Mouse (Mus musculus) cerebellum, adult 2 months (tissue): ENCODE results near the gene Pnkp. TPM values are rescaled to one million over a fixed set of nuclear protein-coding genes. Genes with fewer than 3 reads are reported as not detected.

ENCODE experiments used
- DNase-seq, 2 experiments: peaks; one replicate each; pipeline ENCODE4 v3.0.0; 2021
- H3K27ac ChIP-seq: fragments of 200-500 bp; 2 replicates; pipeline ENCODE4 v1.5.1; 2012; ENCODE audit warnings: low read length, control low read depth, inconsistent platforms; ENCODE audit not compliant: insufficient read depth
- H3K27me3 ChIP-seq: fragments of 200-500 bp; 2 replicates; pipeline ENCODE4 v1.6.1; 2012; ENCODE audit warnings: inconsistent platforms, mild to moderate bottlenecking, low read length, moderate library complexity; ENCODE audit not compliant: control insufficient read depth, insufficient read depth
- H3K4me1 ChIP-seq: fragments of 200-500 bp; 2 replicates; pipeline ENCODE4 v1.6.1; 2011; ENCODE audit warnings: low read length; ENCODE audit not compliant: control insufficient read depth, insufficient read depth
- H3K4me3 ChIP-seq: fragments of 200-500 bp; replicated peaks from 2 replicates; pipeline ENCODE3; 2011; ENCODE audit warnings: mild to moderate bottlenecking, low read depth, low read length, control low read depth; ENCODE audit not compliant: insufficient read depth
- CTCF ChIP-seq: fragments of 200-500 bp; IDR thresholded peaks from 2 replicates; pipeline ENCODE4 v1.5.1; 2011; ENCODE audit warnings: low read depth, mild to moderate bottlenecking, control low read depth, low read length, moderate library complexity, borderline replicate concordance; ENCODE audit not compliant: insufficient read depth
- POLR2A ChIP-seq: fragments of 200-500 bp; IDR thresholded peaks from 2 replicates; pipeline ENCODE4 v1.6.1; 2011; ENCODE audit warnings: low read length, control low read depth, borderline replicate concordance; ENCODE audit not compliant: insufficient read depth
- WGBS: fragments of 180-500 bp; shearing (Covaris S2); methylation state at CpG from one replicate; pipeline ENCODE4 v1.1.7; 2018; 5-methylcytosine and 5-hydroxymethylcytosine counted together
- polyA plus RNA-seq: library from polyadenylated mRNA; depleted of rRNA; stranded (reverse); fragments of >200 nt; gene quantifications from 2 replicates; pipeline ENCODE4 v1.2.3, GENCODE M21; 2012

Gene Pnkp
- polyA plus RNA-seq, 1 experiment: 38.3 TPM

DNA sequence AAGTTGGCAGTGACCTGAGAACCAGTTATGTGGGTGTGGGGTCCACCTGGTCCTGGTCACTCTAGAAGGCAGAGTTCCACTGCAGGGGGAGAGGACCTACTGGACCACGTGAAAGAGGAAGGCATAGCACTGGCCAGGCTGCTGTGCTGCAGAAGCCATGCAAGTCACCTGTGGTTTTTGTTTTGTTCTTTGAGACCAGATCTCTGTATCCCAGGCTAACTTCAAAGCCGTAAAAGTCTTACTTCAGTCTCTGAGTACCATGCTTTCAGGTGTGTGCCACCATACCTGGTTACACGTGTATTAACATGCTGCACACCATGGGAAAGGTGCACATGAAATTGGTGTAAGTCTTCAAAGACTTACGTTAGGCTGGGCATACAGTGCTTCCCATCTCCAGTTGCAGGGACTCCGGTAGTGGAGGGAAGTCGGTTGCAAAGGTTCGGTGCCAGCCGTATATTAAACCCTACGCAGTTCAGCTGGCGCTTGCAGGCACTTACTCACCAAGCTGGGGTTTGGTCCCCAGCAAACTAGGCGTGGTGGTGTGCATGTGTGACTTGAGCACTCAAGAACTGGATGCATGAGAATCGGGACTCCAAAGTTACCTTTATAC is 5.2 kb upstream of the Pnkp start:
- Histone ChIP-seq H3K4me3 (no peak overlapping the region), H3K27me3 (no peaks in the 10 kb centered on the region), H3K27ac (no peak overlapping the region), H3K4me1 (peaks cover 9% of the 10 kb centered on the region)
- no peak for TF ChIP-seq CTCF
- TF ChIP-seq POLR2A: no peak
- no peak for DNase-seq
- WGBS: 89% methylated on average over 12 of the region's 12 CpGs

DNA sequence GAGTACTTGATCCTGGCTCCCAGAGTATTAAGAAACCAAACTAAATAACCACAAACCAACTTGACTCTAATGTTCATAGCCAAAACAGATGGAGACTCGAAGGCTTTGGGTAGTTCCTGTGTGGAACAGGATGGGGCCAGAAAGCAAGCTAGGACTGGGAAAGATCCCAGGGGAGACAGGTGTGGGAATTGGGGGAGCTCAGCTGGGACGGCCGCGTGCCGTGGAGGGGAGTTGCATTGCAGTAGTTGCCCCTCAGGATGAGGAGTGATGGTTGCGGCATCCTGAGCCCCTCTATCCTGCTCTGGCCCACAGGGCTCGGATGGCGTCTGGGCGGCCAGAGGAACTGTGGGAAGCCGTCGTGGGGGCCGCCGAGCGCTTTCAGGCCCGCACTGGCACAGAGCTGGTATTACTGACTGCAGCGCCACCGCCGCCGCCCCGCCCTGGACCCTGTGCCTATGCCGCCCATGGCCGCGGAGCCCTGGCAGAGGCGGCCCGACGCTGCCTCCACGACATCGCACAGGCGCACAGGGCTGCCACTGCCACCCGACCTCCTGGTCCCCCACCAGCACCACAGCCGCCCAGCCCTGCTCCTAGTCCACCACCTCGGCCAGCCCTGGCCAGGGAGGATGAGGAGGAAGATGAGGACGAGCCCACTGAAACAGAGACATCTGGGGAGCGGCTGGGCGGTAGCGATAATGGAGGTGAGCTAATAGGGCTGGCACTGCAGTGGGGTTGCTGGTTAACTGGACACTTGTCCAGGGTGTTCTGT is 4.5 kb upstream of the Pnkp start:
- H3K27me3 ChIP-seq: no peaks in the 10 kb centered on the region
- H3K27ac ChIP-seq: no peak overlapping the region
- peaks cover 9% of the 10 kb centered on the region for H3K4me1 ChIP-seq
- no peak for TF ChIP-seq POLR2A
- TF ChIP-seq CTCF: no peak
- H3K4me3 ChIP-seq: no peak overlapping the region
- DNase-seq: no peak
- 77% methylated on average over 36 of the region's 36 CpGs for WGBS

DNA sequence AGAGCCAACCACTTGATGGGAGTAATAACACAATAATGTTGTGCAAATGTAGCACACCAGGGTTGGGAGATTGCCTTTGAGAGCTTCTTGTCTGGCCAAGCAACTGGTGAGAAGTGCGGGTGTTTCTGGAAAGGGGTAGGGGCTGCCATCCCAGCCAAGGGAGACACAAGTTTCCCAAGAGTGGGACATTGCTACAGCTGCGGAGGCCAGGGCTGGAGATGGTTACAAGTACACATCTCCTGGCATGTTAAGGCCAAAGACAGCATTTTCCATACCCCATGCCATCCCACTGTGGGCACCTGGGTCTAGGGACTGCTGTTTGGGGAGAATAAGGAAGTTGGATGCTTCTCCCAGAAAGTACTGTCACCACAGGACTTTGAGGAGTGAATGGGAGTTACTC is 3.9 kb upstream of the Pnkp start:
- Histone ChIP-seq H3K4me1 (peaks cover 9% of the 10 kb centered on the region), H3K27ac (no peak overlapping the region), H3K27me3 (no peaks in the 10 kb centered on the region), H3K4me3 (no peak overlapping the region)
- TF ChIP-seq POLR2A (no peak), CTCF (no peak)
- WGBS: 91% methylated on average over 2 of the region's 2 CpGs
- DNase-seq: no peak

DNA sequence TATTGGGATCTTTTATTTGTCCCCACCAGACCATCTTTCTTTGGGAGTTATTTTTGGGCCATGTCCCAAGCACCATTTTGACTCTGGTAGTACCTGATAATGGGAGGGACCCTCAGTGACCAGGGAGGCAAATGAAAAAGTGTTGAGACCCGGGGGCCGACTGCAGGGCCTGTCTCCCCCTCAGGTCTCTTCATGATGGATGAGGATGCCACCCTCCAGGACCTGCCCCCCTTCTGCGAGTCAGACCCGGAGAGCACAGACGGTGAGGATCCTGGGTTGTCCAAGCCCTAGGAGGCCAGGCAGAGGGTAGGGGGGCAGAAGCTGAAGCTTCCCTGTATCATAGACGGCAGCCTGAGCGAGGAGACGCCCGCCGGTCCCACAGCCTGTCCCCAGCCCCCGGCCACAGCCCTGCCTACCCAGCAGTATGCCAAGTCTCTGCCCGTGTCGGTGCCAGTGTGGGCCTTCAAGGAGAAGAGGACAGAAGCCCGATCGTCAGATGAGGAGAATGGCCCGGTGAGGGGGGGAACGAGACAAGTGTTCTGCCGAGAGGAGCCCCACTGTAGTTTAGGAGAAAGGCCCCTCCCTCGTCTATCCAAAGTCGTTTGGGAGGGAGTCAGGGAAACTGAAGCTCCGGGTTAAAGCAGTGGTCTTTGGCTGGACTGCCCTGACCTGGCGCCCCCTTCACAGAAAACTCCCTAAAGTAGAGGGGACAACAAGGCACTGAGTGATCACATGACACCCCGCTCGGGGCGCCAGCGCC is 3.2 kb upstream of the Pnkp start:
- Histone ChIP-seq H3K4me1 (peaks cover 9% of the 10 kb centered on the region), H3K4me3 (peak overlapping the region; percentile 69), H3K27me3 (no peaks in the 10 kb centered on the region), H3K27ac (peak overlapping the region; percentile 93)
- 10% methylated on average over 26 of the region's 26 CpGs for WGBS
- TF ChIP-seq POLR2A (no peak), CTCF (no peak)
- peak in 1 of 2 experiments; percentile 41 for DNase-seq

DNA sequence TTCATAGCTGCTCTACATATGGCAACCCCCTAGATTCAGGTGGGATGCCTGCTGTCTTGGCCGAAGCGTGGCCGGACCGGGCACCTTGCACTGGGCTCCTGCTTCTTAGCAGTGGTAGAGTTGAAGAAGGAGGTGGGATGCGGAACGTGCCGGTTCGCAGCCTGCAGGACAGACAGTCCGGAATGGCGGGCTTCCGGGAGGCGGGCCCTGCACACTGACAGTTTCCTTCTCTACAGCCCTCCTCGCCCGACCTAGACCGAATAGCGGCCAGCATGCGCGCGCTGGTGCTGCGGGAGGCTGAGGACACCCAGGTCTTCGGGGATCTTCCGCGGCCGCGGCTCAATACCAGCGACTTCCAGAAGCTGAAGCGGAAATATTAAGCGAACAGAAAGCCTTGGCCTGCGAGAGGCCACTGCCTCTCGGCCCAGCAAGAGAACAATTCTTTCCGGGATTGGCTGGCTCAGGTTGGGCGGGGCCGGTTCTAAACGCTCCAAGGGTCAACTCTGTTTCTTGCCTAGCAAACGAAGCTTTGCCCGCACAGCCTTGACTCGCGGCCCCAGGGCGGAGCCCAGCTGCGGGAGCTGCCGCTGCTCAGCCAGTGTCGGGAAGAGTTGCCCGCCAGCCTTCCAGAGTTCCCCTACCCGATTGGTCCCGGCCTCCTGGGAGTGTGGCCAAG is 2.4 kb upstream of the Pnkp start:
- under 1% methylated on average over 45 of the region's 45 CpGs for WGBS
- H3K27ac ChIP-seq: peak overlapping the region; percentile 93
- peak overlapping the region; percentile 69 for H3K4me3 ChIP-seq
- no peaks in the 10 kb centered on the region for H3K27me3 ChIP-seq
- TF ChIP-seq CTCF (no peak), POLR2A (peak; percentile 79)
- peak; percentile 83 to 87 for DNase-seq
- peaks cover 9% of the 10 kb centered on the region for H3K4me1 ChIP-seq

DNA sequence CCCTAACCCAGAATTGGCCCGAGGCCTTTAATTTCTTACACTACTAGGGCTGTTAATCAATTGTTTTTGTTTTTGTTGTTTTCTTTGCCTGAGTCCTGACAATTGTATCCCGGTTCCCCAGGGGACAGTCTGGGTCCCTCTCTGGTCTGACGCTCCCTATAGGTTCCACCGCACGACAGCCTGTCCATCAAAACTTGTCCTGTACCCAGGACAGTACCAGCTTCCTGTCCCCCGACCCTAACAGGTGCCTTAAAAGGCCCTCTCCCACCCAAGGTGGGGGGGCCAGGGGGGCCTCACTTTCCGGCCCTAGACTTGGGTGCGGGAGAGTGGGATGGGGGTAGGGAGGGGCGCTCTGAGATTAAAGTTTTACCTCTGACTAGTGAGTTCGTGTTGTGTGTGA is 1.9 kb upstream of the Pnkp start:
- Histone ChIP-seq H3K4me1 (peaks cover 9% of the 10 kb centered on the region), H3K27me3 (no peaks in the 10 kb centered on the region), H3K4me3 (peak overlapping the region; percentile 69), H3K27ac (peak overlapping the region; percentile 93)
- WGBS: 19% methylated on average over 10 of the region's 10 CpGs
- DNase-seq: no peak
- TF ChIP-seq POLR2A: no peak
- TF ChIP-seq CTCF: no peak

DNA sequence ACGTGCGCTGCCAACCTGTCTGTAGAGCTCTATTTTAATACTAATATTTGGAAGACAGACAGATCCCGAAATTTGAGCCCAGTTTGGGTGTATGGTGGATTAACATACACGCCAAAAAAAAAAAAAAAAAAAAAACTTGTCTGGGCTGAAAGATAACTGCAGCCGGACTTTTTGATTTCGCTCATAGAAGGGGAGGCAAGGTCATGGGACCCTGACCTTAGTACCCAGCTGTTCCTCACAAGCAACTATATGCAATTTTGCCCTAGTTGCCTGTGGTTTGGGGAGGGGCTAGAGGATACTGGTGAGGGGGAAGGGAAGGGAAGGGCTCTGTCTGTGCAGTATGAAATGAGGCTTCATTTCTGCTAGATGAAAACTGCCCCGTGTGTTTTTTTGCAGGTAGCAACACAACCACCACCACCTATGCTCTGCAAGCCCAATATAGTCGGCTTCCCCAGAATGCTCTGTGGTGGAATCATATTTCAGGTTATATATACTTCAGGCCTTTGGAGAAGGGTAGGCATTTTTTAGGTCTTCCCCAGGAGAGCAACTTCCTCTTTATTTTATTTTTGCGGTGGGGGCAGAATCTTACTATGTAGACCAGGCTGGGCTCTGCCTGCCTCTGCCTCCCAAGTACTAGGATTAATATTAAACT is 548 bp upstream of the Pnkp start:
- Histone ChIP-seq H3K27ac (peak overlapping the region; percentile 18; the same call in 1 of the 2 replicates), H3K4me1 (peaks cover 15% of the 10 kb centered on the region), H3K4me3 (peak overlapping the region; percentile 59), H3K27me3 (no peaks in the 10 kb centered on the region)
- TF ChIP-seq POLR2A: no peak
- TF ChIP-seq CTCF: no peak
- WGBS: 65% methylated on average over 9 of the region's 9 CpGs
- no peak for DNase-seq
